Mouse (Mus musculus): ENCODE results near the gene Ecsit. TPM values are rescaled to one million over a fixed set of nuclear protein-coding genes. Genes with fewer than 3 reads are reported as not detected.

The Ecsit gene
- polyA plus RNA-seq, 1 experiment from 2014 or later: 31.7 TPM

- peak within 1 kb of the TSS; percentile 86 for H3K4me2 ChIP-seq (replicated peaks; ENCODE audit: low read depth)
- H3K9ac ChIP-seq (ENCODE audit: low read length): peak within 1 kb of the TSS; percentile 88
- H3K27me3 ChIP-seq (ENCODE audit: control insufficient read depth, insufficient read depth, low read length): no peaks in the 10 kb centered on the region
- H3K27ac ChIP-seq (replicated peaks): peak within 1 kb of the TSS; percentile 80
- H3K4me1 ChIP-seq (replicated peaks; ENCODE audit: control insufficient read depth, insufficient read depth): no peaks in the 10 kb centered on the region
- H3K4me3 ChIP-seq (ENCODE audit: low read depth, low read length): peak within 1 kb of the TSS; percentile 84
- peaks cover 5% of the 10 kb centered on the region; the same call in 1 of the 2 replicates for H3K36me3 ChIP-seq (ENCODE audit: control insufficient read depth, insufficient read depth, low read length)
- TF ChIP-seq CTCF (IDR thresholded peaks at IDR 0.05; ENCODE audit: low read depth) (peak; percentile 1; the same call in 1 of the 2 replicates), EP300 (optimal IDR thresholded peaks at IDR 0.05) (no peak)
- H3K9me3 ChIP-seq (ENCODE audit: control insufficient read depth, low read length): no peaks in the 10 kb centered on the region
- ATAC-seq (ENCODE audit: low FRiP score, low TSS enrichment): peak; percentile 92
- DNase-seq (ENCODE audit: low spot score): peak; percentile 94
- WGBS: under 1% methylated on average over 51 of the region's 52 CpGs
Observed at GRCm38 (mm10) chr9:22116740-22117426, 31.6 kb upstream of the Ecsit start, which contains the start of gene Elof1. Elof1 (minus strand) TSS chr9:22117172.

- Histone ChIP-seq H3K9ac (ENCODE audit: low read length) (peak overlapping the region; percentile 88), H3K4me2 (replicated peaks; ENCODE audit: low read depth) (peak overlapping the region; percentile 86), H3K27me3 (ENCODE audit: control insufficient read depth, insufficient read depth, low read length) (no peaks in the 10 kb centered on the region), H3K36me3 (ENCODE audit: control insufficient read depth, insufficient read depth, low read length) (peaks cover 6% of the 10 kb centered on the region; the same call in 1 of the 2 replicates), H3K9me3 (ENCODE audit: control insufficient read depth, low read length) (no peaks in the 10 kb centered on the region), H3K4me1 (replicated peaks; ENCODE audit: control insufficient read depth, insufficient read depth) (no peaks in the 10 kb centered on the region), H3K4me3 (ENCODE audit: low read depth, low read length) (peak overlapping the region; percentile 84), H3K27ac (replicated peaks) (0 out of 2 replicates have a peak overlapping the region, but pooled peaks have one; percentile 80)
- ATAC-seq (ENCODE audit: low FRiP score, low TSS enrichment) (no peak), DNase-seq (ENCODE audit: low spot score) (peak; percentile 51)
- WGBS: 10% methylated on average over 15 of the region's 15 CpGs
- TF ChIP-seq EP300 (optimal IDR thresholded peaks at IDR 0.05): no peak
- TF ChIP-seq CTCF (IDR thresholded peaks at IDR 0.05; ENCODE audit: low read depth): no peak
Observed at GRCm38 (mm10) chr9:22116086-22116485, 30.8 kb upstream of the Ecsit start.

GRCm38 (mm10) chr9:22115635-22116034, 30.4 kb upstream of the Ecsit start:
- Histone ChIP-seq H3K9ac (ENCODE audit: low read length) (peak overlapping the region; percentile 88; the same call in 1 of the 2 replicates), H3K9me3 (ENCODE audit: control insufficient read depth, low read length) (no peaks in the 10 kb centered on the region), H3K27ac (replicated peaks) (no peak overlapping the region), H3K4me1 (replicated peaks; ENCODE audit: control insufficient read depth, insufficient read depth) (no peaks in the 10 kb centered on the region), H3K27me3 (ENCODE audit: control insufficient read depth, insufficient read depth, low read length) (no peaks in the 10 kb centered on the region), H3K36me3 (ENCODE audit: control insufficient read depth, insufficient read depth, low read length) (peaks cover 9% of the 10 kb centered on the region; the same call in 1 of the 2 replicates), H3K4me3 (ENCODE audit: low read depth, low read length) (peak overlapping the region; percentile 84; the same call in 1 of the 2 replicates), H3K4me2 (replicated peaks; ENCODE audit: low read depth) (peak overlapping the region; percentile 86; the same call in 1 of the 2 replicates)
- no peak for TF ChIP-seq CTCF (IDR thresholded peaks at IDR 0.05; ENCODE audit: low read depth)
- no peak for TF ChIP-seq EP300 (optimal IDR thresholded peaks at IDR 0.05)
- 79% methylated on average over 4 of the region's 4 CpGs for WGBS
- DNase-seq (ENCODE audit: low spot score) (no peak), ATAC-seq (ENCODE audit: low FRiP score, low TSS enrichment) (no peak)

GRCm38 (mm10) chr9:22108194-22108593, 23.0 kb upstream of the Ecsit start:
- 85% methylated on average over 9 of the region's 9 CpGs for WGBS
- DNase-seq (ENCODE audit: low spot score): no peak

GRCm38 (mm10) chr9:22099922-22100321, 14.7 kb upstream of the Ecsit start:
- peak overlapping the region; percentile 60 for H3K9ac ChIP-seq (ENCODE audit: low read length)
- peak overlapping the region; percentile 31 for H3K4me3 ChIP-seq (ENCODE audit: low read depth, low read length)
- H3K9me3 ChIP-seq (ENCODE audit: control insufficient read depth, low read length): no peaks in the 10 kb centered on the region
- peak overlapping the region; percentile 88 for H3K27ac ChIP-seq (replicated peaks)
- peak; percentile 57; the same call in 1 of the 2 replicates for ATAC-seq (ENCODE audit: low FRiP score, low TSS enrichment)
- TF ChIP-seq EP300 (optimal IDR thresholded peaks at IDR 0.05) (no peak), CTCF (IDR thresholded peaks at IDR 0.05; ENCODE audit: low read depth) (no peak)
- WGBS: 3% methylated on average over 17 of the region's 18 CpGs
- no peaks in the 10 kb centered on the region for H3K36me3 ChIP-seq (ENCODE audit: control insufficient read depth, insufficient read depth, low read length)
- H3K27me3 ChIP-seq (ENCODE audit: control insufficient read depth, insufficient read depth, low read length): no peaks in the 10 kb centered on the region
- peak overlapping the region; percentile 46 for H3K4me2 ChIP-seq (replicated peaks; ENCODE audit: low read depth)
- no peaks in the 10 kb centered on the region for H3K4me1 ChIP-seq (replicated peaks; ENCODE audit: control insufficient read depth, insufficient read depth)
- DNase-seq (ENCODE audit: low spot score): peak; percentile 24

More at GRCm38 (mm10) chr9:22108194-22108593, 23.0 kb upstream of the Ecsit start:
- H3K9ac ChIP-seq (ENCODE audit: low read length): no peak overlapping the region
- H3K27ac ChIP-seq (replicated peaks): no peak overlapping the region
- TF ChIP-seq EP300 (optimal IDR thresholded peaks at IDR 0.05): no peak
- no peak for TF ChIP-seq CTCF (IDR thresholded peaks at IDR 0.05; ENCODE audit: low read depth)
- no peak for ATAC-seq (ENCODE audit: low FRiP score, low TSS enrichment)
- no peaks in the 10 kb centered on the region for H3K4me1 ChIP-seq (replicated peaks; ENCODE audit: control insufficient read depth, insufficient read depth)
- no peak overlapping the region for H3K4me2 ChIP-seq (replicated peaks; ENCODE audit: low read depth)
- no peaks in the 10 kb centered on the region for H3K9me3 ChIP-seq (ENCODE audit: control insufficient read depth, low read length)
- no peaks in the 10 kb centered on the region for H3K27me3 ChIP-seq (ENCODE audit: control insufficient read depth, insufficient read depth, low read length)
- peaks cover 10% of the 10 kb centered on the region; the same call in 1 of the 2 replicates for H3K36me3 ChIP-seq (ENCODE audit: control insufficient read depth, insufficient read depth, low read length)
- no peak overlapping the region for H3K4me3 ChIP-seq (ENCODE audit: low read depth, low read length)
